Mouse (Mus musculus) central nervous system, embryonic 11.5 days (tissue): Measurements from ENCODE around the gene Sp1. TPM values are rescaled to one million over a fixed set of nuclear protein-coding genes. Genes with fewer than 3 reads are reported as not detected.

Source experiments
- polyA plus RNA-seq: library from polyadenylated mRNA; depleted of rRNA; stranded (reverse); fragments of >200 nt; gene quantifications from 2 replicates; pipeline ENCODE4 v1.2.3, GENCODE M21; 2012; rRNA removed

Gene Sp1
- 20.3 and 35.0 TPM in 2 replicates for polyA plus RNA-seq

GRCm38 (mm10) chr15:102405489-102406195 is at the start of gene Sp1:
Sp1 (plus strand) TSS chr15:102406143.

DNA sequence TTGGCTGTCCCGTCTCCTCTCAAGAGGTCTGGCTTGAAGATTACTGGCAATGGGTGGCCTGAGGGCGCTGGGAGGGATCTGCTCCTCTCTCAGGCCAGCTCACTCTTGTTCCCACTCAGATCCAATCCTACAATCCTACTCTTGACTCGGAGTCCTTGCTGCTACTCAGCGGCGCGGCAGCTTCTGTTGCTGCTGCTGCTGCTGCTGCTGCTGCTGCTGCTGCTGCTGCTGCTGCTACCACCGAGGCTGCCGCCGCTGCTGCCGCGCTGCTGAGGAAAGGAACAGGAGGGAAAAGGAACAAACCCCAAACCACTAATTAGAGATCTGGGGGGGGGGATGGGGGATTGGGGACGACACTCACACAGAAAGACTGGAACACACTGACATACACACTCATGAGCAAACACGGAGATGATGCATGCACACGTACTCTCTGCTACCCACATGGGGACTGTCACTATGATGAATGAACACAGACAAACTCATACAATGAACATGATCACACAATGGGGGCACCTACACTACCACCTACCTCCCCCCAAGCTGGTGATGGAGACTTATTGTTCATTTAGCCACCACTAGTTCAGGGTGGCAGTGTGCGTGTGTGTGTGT is 39.1 kb upstream of the Sp1 start, which contains the start of gene Sp7:
Gene Sp7 (minus strand): TSS at position 450 of the 612 bp plus-strand sequence.

GRCm38 (mm10) chr15:102445146-102445545 is 39.2 kb downstream of the Sp1 start, which contains the start of gene Amhr2:
Amhr2 (plus strand) TSS chr15:102445367.

DNA sequence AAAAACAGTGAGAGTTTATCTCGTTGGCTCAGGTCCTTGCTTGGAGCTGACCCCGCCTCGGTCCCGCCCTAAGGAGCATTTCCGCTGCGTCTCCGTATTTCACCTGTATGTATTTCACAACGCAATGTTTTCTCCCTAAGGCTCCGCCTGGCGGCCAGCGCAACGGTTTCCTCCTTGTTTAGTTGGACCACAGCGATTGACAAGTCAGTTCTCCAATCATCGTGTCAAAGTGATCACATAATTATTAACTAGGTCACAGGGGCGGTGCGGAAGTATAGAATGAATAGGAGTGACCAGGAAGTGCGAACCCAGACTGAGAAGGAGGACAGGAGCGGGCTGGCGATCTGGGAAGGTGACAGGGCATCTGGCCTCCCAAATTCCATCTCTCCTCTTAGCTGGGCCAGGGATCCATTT is 53.0 kb downstream of the Sp1 start, which contains the start of gene Prr13:
Gene Prr13 (plus strand): TSS at position 125 of the 414 bp plus-strand sequence.

GRCm38 (mm10) chr15:102470183-102470604 is 64.3 kb downstream of the Sp1 start, which contains the start of gene Pcbp2:
Pcbp2 (plus strand) TSS chr15:102470539.

Other genes starting within 250 kb of the Sp1 start
- 108 and 110 TPM in 2 replicates for gene Zfp740, start 202.9 kb upstream of the Sp1 start, polyA plus RNA-seq
- gene Csad, start 201.4 kb upstream of the Sp1 start, polyA plus RNA-seq = 49.1 and 56.8 TPM in 2 replicates
- gene Itgb7, start 174.2 kb upstream of the Sp1 start, polyA plus RNA-seq = 0.73 and 0.90 TPM in 2 replicates
- 13.7 and 38.6 TPM in 2 replicates for gene Rarg, start 148.6 kb upstream of the Sp1 start, polyA plus RNA-seq
- 0.38 and 1.4 TPM in 2 replicates for gene Gm9918, start 135.6 kb upstream of the Sp1 start, polyA plus RNA-seq
- 33.8 and 34.8 TPM in 2 replicates for gene Mfsd5, start 126.7 kb upstream of the Sp1 start, polyA plus RNA-seq
- gene Espl1, start 109.9 kb upstream of the Sp1 start, polyA plus RNA-seq = 45.6 and 46.7 TPM in 2 replicates
- 419 and 461 TPM in 2 replicates for gene Pfdn5, start 80.0 kb upstream of the Sp1 start, polyA plus RNA-seq
- gene Myg1, start 74.4 kb upstream of the Sp1 start, polyA plus RNA-seq = 106 and 130 TPM in 2 replicates
- gene Aaas, start 55.4 kb upstream of the Sp1 start, polyA plus RNA-seq = 63.0 and 69.9 TPM in 2 replicates
- gene Sp7, start 39.0 kb upstream of the Sp1 start, polyA plus RNA-seq = 0.40 and 1.6 TPM in 2 replicates
- gene Amhr2, start 39.2 kb downstream of the Sp1 start, polyA plus RNA-seq = 0.61 and 1.5 TPM in 2 replicates
- gene Prr13, start 52.9 kb downstream of the Sp1 start, polyA plus RNA-seq = 62.1 and 64.4 TPM in 2 replicates
- 452 and 807 TPM in 2 replicates for gene Pcbp2, start 64.4 kb downstream of the Sp1 start, polyA plus RNA-seq
- not detected in 2 replicates for gene Gm10337, start 97.6 kb downstream of the Sp1 start, polyA plus RNA-seq
- 38.4 and 39.6 TPM in 2 replicates for gene Map3k12, start 110.9 kb downstream of the Sp1 start, polyA plus RNA-seq
- gene Tarbp2, start 112.0 kb downstream of the Sp1 start, polyA plus RNA-seq = 88.9 and 120 TPM in 2 replicates
- 4.2 and 6.4 TPM in 2 replicates for gene Npff, start 118.8 kb downstream of the Sp1 start, polyA plus RNA-seq
- not detected in 2 replicates for gene Gm28047, start 218.9 kb downstream of the Sp1 start, polyA plus RNA-seq
- 31.9 and 51.9 TPM in 2 replicates for gene Atf7, start 219.3 kb downstream of the Sp1 start, polyA plus RNA-seq